Mouse (Mus musculus) cerebellum, adult 11-12 months (tissue): ENCODE measurements around the gene Sp6.

ENCODE experiments used
- DNase-seq: peaks from one replicate; pipeline ENCODE4 v3.0.0; 2022

Sp6 gene

DNA sequence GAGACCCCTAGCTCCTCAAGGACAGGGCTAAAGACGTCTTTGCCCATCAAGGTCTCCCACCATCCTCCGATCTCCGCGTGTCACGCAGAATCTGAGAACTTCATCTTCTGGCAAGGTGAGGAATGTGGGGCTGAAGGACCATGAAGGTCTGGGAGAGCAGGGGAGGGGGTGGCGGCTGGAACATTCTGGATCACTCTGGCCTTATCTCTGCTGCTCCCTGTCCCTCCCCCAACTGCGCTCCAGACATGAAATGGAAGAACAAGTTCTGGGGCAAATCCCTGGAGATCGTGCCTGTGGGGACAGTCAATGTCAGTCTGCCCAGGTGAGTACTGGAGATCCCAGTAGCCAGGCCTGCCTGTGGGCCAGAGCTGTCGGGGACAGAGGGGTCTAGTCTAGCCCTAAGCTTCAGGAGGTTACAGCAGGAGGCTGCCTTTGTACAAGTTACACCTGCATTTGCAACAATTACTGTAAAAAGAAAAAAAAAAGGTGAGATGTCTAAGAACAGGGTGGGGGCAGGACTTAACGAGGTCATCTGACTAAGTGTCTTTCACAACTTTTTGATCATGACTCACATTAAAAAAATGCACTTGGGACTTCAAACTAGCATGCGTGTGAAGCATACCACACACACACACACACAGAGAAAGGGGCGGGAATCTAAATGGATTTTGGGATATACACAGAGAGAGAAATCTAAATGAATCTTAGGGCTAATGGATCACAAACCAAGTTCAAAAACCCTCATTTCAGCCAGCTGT, 52.5 kb downstream of the Sp6 start:
- DNase-seq = no peak

DNA sequence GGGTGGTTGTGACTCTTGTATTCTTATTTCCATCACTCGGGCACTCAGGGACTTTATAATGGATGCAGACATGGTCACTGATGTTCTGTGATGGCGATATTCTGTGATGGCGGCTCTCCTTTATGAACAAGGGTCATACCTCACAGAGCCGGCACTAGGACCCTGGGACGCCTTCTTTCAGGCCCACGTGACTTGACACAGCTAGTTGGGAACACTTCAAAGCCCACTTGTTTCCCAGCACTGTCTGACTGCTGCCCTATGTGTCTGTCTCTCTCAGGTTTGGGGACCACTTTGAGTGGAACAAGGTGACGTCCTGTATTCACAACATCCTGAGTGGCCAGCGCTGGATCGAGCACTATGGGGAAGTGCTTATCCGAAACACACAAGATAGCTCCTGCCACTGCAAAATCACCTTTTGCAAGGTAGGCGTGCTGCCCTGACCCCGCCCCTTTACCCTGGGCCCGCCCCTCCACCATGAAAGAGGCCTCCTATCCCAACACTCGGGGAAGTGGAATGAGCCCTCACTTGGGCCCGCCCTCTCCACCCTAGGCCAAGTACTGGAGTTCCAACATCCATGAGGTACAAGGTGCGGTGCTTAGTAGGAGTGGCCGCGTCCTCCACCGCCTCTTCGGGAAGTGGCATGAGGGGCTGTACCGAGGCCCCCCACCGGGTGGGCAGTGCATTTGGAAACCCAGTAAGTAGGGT, 53.6 kb downstream of the Sp6 start:
- no peak for DNase-seq

DNA sequence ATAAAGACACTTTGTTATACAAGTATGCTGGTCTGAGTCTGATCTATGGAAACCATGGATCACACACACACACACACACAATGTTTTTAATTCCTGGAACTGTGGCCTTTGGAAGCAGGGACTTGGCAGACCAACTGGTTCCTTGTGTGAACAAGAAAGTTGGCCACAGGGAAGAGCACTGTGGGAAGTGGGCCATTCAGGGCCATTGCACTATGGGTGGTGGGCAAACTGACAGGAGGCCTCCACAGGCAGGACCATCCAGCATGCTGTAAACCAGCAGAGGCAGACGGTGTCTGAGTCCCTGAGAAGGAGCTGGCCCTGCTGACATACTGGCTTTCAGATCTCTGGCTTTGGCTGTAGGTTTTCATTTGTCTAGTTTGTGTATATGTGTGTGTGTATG, 56.1 kb downstream of the Sp6 start:
- no peak for DNase-seq

DNA sequence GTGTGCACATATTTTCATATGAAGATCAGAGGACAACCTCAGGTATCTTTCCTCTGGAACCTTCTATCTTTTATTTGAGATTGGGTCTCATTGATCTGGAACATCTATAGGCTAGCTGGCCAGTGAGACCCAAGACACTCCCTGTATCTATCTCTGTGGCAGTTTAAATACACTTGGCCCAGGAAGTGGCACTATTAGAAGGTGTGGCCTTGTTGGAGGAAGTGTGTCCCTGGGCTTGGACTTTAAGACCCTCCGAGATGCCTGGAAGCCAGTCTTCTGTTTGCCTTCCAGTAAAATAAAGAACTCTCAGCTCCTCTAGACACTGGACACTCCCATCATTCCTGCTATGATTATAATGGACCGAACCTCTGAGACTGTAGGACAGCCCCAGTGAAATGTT, 56.6 kb downstream of the Sp6 start:
- DNase-seq = no peak

DNA sequence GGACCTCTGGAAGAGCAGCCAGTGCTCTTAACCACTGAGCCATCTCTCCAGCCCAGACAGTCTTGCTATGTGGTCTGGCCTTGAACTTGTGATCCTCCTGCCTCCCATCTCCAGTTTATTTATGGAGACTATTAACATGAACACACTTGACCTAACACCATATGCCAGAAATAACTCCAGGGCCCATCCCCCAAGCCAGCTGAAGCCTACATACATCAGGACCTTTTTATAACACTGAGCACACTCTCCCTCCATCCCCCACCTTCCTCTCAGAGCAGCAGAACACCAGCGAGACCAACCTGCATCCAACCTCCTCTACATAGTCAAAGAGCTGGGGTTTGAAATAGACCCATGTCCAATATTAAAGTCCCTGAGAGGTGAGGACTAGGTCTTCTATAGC, 57.9 kb downstream of the Sp6 start:
- no peak for DNase-seq

DNA sequence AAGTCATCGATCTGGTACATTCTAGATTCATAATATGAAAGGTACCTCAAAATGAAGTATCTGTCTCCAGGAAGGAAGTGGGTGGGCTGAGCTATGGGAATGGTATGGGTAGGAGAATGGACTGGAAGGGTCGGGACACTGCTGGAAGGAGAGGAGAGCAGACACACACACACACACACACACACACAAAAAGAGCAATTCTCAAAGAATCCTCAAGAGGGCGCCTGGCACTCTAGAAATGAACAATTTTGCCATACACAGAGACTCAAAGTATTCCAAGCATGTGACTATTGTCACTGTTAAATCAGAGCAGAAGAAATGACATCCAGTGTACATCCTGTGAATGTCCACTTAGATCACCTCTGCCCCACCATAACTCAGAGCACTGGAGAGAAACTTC, 59.3 kb downstream of the Sp6 start:
- DNase-seq = no peak

DNA sequence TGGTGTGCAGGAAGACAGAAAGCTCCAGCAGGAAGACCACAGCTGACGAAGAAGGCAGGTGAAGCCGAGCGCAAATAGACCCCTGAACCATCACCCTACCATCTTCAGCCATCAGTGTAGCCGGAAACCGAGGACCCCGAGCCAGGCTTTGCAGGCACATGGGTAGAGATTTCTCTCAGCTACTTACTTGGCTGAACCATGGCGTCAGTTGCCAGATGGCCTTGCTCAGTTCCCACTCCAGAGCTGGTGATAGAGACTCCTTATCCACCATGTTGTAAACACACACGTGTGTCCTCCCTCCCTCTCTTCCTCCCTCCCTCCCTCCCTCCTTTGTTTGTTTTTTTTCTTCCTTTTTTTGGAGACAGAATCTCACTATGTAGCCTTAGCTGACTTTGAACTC, 61.0 kb downstream of the Sp6 start:
- no peak for DNase-seq
